Mouse (Mus musculus) thymus, postnatal 4 days (tissue): ENCODE results near the gene Tmod1.

Source experiments
- DNase-seq: peaks from one replicate; pipeline ENCODE4 v3.0.0; 2021

Tmod1 gene

DNA sequence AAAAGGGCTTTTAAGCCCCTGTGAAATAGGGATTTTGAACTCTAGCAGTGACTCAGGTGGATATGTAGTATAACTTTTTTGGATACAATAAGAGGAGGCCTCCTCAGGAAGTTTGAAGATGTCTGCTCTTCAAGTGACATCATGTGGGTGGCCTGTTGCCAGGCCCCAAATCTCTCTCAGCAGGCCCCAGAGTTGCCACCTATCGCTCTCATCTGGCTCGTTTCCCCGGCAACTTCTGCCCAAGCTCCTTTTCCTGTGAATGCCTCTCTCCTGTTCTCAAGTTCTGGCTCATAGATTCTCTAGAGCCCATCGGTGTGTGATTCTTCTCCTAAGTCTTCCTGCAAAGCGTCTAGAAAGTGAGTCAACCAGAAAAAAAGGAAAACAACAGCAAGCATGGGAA lies 17.4 kb downstream of the Tmod1 start:
- DNase-seq: no peak

DNA sequence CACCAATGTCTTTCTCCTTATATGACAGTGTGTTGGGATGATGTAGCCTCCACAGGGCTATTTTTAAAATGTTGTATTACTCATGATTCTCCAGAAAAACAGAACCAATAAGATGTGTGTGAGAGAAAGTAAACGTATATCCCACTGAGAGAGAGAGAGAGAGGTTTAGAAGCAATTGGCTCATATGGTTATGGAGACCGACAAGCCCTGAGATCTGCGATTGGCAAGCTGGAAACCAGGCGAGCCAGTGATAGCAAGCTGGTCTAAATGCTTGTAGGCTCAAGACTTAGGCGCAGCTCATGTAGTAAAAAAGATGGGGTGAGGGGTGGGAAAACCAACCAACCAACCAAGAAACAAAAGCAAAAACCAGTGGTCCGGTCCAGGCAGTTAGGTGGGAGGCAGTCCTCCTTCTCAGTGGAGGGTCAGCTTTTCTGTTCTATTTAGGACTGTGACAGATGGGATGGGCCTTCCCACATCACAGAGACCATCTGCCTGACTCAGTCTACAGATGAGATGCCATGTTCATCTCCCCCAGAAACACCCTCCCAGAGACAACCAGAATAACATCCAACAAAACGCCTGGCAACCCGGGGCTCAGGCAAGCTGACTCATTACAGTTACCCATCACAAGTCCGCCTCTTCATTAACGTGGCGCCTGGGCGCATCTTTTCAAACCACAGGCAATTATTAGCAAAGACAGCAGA lies 22.7 kb downstream of the Tmod1 start:
- no peak for DNase-seq

- no peak for DNase-seq
Observed at GRCm38 (mm10) chr4:46063841-46064240, 25.1 kb downstream of the Tmod1 start.

DNA sequence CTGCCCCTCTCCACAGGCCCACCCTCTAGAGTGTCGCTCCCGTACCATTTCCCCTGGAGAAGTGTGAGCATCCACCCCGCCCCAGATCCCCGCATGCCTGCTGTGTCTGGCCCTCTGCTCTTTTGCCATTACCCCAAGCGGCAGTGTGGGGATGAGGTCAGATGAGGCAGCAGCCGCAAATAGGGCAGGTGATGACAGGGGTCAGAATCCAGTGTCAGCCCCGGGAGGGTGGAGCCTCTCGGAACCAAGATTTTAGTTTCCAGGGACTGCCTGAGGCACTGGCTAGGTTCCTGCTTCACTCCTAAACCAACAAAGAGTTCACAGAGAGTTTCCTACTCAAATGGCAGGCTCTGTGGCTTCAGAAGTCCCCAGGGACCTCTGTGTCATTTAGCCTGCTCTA lies 25.5 kb downstream of the Tmod1 start:
- no peak for DNase-seq

DNA sequence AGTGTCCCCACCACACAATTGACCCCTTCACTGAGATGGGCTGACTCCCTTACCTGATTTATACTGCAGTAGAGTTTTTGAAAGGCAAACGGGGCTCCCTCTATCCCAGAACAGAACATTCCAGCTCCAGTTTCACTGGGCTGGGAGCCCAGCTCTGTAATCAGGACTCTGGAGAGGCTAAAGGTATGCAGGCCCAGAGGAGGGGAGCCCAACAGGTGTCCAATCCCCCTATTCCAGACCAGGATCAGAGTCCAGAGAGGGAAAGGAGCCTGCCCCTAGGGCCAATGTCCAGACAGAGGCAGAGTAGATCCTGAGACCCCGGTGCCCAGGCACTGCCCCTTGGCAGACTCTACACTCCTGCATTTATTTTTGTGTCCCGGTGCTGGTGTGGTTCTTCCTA lies 26.2 kb downstream of the Tmod1 start:
- no peak for DNase-seq

DNA sequence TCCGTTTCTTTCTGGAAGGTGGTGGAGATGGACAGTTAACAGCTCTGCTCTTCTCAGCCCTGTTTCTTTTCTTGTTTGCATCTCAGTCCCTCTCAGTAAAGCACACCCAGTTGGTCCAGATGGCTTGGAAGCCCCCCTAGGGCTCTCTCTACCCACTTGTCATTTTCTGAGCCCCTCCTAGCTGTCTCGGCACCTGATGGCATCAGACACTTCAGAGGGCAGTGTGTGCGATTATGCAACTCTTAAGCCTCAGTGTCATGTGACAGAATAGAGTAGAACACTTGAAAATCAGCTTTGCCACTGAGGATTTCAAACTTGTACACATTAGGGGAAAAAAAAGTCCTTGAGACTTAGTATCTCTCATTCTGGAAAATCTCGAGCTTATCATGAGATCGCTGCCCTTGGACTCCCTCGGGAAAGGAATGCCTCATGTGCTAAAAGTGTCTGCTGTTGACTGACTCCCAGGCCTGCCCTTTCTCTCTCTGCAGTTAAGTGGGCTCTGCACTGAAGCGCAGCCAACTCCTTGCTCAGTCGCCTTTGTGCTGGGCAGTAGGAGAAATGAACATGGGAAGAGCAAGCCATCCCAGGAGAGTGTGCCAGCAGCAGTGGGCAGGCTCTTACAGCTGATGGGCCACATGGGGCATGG lies 27.1 kb downstream of the Tmod1 start:
- DNase-seq: no peak

DNA sequence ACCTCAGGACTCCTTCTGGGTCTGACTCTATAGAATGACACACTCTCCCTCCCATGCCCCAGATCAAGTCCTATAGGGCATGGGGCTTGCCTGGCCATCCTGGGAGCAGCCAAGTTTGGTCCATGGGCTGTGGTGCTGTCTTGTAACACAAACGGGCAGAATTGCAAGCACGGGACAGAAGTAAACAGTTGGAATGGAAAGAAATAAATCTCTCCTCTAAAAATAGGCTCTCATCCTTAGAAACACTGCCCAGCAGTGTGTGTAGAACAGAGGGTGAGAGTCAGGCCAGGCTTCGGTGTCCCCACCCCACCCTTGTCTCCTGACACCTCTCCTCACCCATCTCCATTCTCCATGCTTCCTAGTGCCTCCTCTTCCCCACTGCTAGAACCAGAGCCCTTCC lies 29.3 kb downstream of the Tmod1 start:
- DNase-seq: no peak

DNA sequence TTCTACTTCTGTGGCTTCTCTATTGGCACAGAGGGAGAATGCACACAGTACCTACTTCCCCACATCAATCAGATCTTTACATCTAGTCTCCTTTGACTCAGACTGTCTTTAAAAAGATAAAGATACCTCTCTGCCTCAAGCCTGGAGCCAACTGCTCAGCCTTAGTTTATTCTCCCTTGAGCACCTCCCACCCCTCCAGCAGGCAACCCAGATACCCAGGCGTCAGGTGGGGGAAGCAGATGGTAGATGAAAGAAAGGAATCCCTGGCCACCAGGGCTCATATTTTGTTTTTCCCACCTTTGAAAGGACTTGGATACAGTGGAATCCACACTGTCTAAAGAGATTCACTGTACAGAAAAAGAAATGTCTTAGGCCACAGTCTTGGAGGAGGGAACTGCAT lies 29.8 kb downstream of the Tmod1 start:
- DNase-seq: peak; percentile 13

GRCm38 (mm10) chr4:46069851-46070482 lies 31.2 kb downstream of the Tmod1 start:
- DNase-seq: no peak

DNA sequence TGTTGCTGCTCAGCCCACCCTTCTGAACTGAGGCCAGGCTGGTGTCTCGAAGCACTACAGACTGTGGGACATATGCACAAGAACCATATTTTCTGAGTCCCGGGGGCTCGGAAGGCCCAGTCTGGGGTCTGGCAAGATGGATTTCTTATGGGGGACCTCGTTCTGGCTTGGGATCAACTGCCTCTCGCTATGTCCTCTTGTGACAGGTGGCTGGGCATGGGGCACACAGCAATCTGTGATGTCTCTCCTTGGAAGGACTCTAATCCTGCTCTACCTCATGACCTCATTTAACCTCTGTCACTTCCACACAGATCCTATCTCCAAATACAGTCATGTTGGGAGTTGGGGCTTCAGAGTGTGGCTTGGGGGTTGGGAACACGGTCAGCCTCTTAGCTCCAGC lies 33.9 kb downstream of the Tmod1 start:
- DNase-seq: no peak

DNA sequence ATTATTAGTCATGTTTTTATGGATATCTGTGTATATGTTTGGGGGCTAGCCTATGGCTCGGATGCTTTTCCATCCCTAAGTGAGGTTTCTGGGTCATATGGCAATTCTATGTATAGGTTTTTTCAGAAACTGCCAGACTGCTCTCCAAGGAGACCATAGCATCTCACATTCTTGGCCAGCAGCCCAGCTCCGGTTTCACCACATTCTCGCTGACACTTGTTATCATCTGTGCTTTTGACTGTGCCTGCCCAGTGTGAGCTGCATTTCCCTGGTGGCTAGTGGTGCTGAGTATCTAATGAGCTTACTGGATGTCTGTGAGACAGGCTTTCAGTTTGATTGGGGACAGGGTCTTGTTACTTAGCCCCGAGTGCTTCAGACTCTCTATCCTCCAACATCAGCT lies 35.0 kb downstream of the Tmod1 start:
- no peak for DNase-seq

GRCm38 (mm10) chr4:46075664-46076063 lies 36.9 kb downstream of the Tmod1 start:
- no peak for DNase-seq

- no peak for DNase-seq
Observed at GRCm38 (mm10) chr4:46076892-46077291, 38.2 kb downstream of the Tmod1 start.

DNA sequence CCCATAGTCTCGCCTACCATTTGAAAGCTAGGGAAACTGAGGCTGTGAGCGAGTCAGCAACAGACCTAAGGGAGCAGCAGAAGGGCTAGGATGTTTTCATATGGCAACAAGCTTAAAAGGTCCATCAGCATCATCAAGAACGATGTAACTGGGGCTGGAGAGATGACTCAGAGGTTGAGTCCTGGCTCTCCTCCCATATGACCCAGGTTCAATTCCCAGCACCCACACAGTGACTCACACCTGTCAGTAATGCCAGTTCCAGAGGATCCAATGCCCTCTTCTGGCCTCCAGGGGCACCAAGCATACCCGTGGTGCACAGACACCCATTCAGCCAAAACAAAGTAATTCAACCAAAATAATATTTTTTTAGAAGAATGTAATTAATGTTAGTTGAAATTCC lies 41.5 kb downstream of the Tmod1 start:
- no peak for DNase-seq

- DNase-seq: no peak
Observed at GRCm38 (mm10) chr4:46082555-46082954, 43.8 kb downstream of the Tmod1 start.

GRCm38 (mm10) chr4:46084416-46085172 lies 45.9 kb downstream of the Tmod1 start:
- DNase-seq: no peak

- no peak for DNase-seq
Observed at GRCm38 (mm10) chr4:46085223-46085811, 46.6 kb downstream of the Tmod1 start.

GRCm38 (mm10) chr4:46086718-46087426 lies 48.1 kb downstream of the Tmod1 start:
- no peak for DNase-seq

- DNase-seq: no peak
Observed at GRCm38 (mm10) chr4:46087427-46087771, 48.7 kb downstream of the Tmod1 start.

DNA sequence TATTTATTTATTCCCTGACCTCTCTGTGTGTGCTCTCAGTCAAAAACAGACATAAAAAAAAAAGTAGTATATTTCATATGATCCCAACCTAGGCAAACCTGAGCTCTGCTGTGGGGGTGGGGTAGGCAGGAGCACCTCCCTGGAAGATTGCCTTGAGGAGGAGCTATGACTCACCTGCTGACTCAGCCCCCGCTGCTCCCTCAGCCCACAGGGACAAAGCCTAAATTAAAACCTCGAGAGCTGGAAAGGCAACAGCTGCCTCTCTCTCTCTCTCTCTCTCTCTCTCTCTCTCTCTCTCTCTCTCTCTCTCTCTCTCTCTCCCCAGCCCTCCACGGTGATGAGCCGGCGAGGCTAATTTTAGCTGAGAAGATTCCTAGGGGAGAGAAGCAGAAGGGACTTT lies 49.1 kb downstream of the Tmod1 start:
- no peak for DNase-seq

DNA sequence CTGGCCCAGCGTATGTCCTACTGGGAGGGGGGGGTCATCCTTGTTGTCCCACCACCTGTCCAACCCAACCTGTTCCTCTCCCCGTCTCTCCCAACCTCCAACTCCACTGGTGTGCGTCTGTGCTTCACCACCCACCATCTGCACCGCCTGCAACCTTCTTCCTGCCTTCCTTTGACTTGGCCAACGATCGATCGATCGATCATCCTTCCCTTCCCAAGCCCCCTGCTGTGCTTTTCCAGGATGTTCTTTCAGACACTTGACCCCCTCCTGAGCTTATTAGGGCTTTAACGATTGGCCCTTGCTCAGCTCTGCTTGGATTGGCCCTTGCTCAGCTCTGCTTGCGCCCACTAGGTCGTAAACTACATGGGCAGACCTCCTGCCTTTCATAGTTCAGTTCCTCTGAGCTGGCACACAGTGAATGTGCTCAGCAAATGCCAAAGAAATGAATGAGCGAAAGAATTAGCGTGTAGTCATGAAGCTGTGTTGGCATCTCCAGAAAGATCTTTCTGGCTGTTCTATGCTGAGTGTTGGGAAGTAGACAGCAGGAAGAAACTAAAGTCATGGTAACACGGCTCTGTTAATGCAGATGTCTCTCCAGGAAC lies 50.9 kb downstream of the Tmod1 start:
- no peak for DNase-seq

DNA sequence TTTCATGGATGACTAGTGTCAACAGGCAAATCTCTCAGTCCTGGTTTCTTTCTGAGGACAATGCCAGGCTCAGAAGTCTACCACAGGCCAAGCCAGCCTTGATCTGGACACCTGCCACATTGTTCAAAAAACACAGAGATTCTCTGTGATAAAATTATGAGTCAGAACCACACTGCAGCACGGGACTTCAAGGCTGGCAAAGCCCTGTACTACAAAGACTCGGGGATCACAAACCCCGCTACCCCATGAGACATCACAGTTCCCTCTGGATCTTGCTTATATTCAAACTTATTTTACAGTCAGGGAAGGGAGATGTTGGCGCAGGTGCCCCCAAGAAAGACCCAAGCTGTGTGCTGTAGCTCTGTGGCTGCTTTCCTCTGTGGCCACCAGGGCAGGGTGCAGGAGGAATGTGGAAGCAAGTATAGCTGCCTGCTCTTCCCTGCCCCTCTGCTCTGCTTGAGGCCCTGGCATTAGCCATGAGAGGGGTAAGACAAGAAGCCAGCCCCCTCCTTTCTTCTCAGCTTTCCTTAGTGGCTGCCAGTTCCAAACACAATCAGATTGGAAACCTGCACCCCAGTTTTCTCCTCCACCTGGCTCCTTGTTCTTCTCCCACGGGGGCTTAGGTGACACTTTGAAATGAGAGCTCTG lies 53.8 kb downstream of the Tmod1 start:
- DNase-seq: no peak
